Mouse (Mus musculus) CH12.LX (cell line): ENCODE measurements at regions not wholly inside any gene's neighbourhood (a gene's known extent, or its start where the extent isn't known, plus 50 kb on each side); places are given as distances from the start of the nearest gene placed in this dataset.

Source experiments
- DNase-seq: peaks from one replicate; pipeline ENCODE4 v3.0.0-alpha.2; 2013; ENCODE audit errors: extremely low read depth
- H3K27ac ChIP-seq: 2 replicates; pipeline ENCODE4 v1.5.1; 2012; ENCODE audit warnings: low read depth, mild to moderate bottlenecking, control low read depth, moderate library complexity; ENCODE audit not compliant: insufficient read depth
- H3K27me3 ChIP-seq: replicated peaks from 2 replicates; pipeline ENCODE3; 2012; ENCODE audit warnings: inconsistent platforms
- H3K36me3 ChIP-seq, 2 experiments: replicated peaks in 1 of 2; 2 replicates each; pipeline versions ENCODE3 to v1.6.1; 2012; ENCODE audit warnings: inconsistent platforms in 1 of 2, low read length in 1 of 2, mild to moderate bottlenecking in 1 of 2, mixed read lengths in 1 of 2, moderate library complexity in 1 of 2; ENCODE audit not compliant: control insufficient read depth in 1 of 2, insufficient read depth in 1 of 2
- H3K4me1 ChIP-seq, 2 experiments: 2 replicates each; pipeline ENCODE4 v1.6.1; 2012; ENCODE audit warnings: inconsistent platforms in 1 of 2, moderate library complexity in 1 of 2; ENCODE audit not compliant: insufficient read depth in 2 of 2, control insufficient read depth in 1 of 2
- H3K4me2 ChIP-seq: 2 replicates; pipeline ENCODE4 v1.6.1; 2012; ENCODE audit warnings: low read depth, mild to moderate bottlenecking, control low read depth; ENCODE audit not compliant: poor library complexity, insufficient read depth, severe bottlenecking
- H3K4me3 ChIP-seq, 3 experiments: fragments of 150-350 bp in 1 of 3; sonication (generic) in 1 of 3; replicated peaks in 1 of 3; 2 replicates each; pipeline versions ENCODE3 to v1.5.1; 2011 to 2012; ENCODE audit warnings: low read depth in 2 of 3, low read length in 2 of 3, mild to moderate bottlenecking in 2 of 3, moderate library complexity in 2 of 3, control low read depth in 1 of 3, improper control_type of control experiment in 1 of 3, inconsistent platforms in 1 of 3, mixed read lengths in 1 of 3; ENCODE audit not compliant: poor library complexity in 1 of 3
- H3K79me2 ChIP-seq: replicated peaks from 2 replicates; pipeline ENCODE4 v1.6.1; 2012; ENCODE audit warnings: mild to moderate bottlenecking, moderate library complexity; ENCODE audit not compliant: control insufficient read depth, poor library complexity, insufficient read depth, severe bottlenecking; ENCODE audit errors: extremely low read depth
- H3K9ac ChIP-seq: 2 replicates; pipeline ENCODE4 v1.6.1; 2012; ENCODE audit warnings: low read depth, mild to moderate bottlenecking, control low read depth, moderate library complexity; ENCODE audit not compliant: insufficient read depth
- H3K9me3 ChIP-seq: replicated peaks from 2 replicates; pipeline ENCODE3; 2012; ENCODE audit warnings: low read length, inconsistent platforms, mixed read lengths
- BHLHE40 ChIP-seq: IDR thresholded peaks from 2 replicates; pipeline ENCODE4 v1.6.1; 2011; ENCODE audit warnings: mild to moderate bottlenecking, low read depth, low read length, improper control_type of control experiment
- CHD1 ChIP-seq: IDR thresholded peaks from 2 replicates; pipeline ENCODE4 v1.6.1; 2012; ENCODE audit warnings: low read depth, low read length, improper control_type of control experiment, inconsistent platforms
- E2F4 ChIP-seq: IDR thresholded peaks from 2 replicates; pipeline ENCODE4 v1.6.1; 2011; ENCODE audit warnings: low read depth, low read length, improper control_type of control experiment; ENCODE audit not compliant: insufficient replicate concordance
- ELF1 ChIP-seq: IDR thresholded peaks from 2 replicates; pipeline ENCODE4 v1.6.1; 2014; ENCODE audit warnings: low read depth, mild to moderate bottlenecking, inconsistent platforms, low read length, improper control_type of control experiment
- EP300 ChIP-seq: IDR thresholded peaks from 2 replicates; pipeline ENCODE4 v1.6.1; 2011; ENCODE audit warnings: low read length, improper control_type of control experiment
- ETS1 ChIP-seq: conservative IDR thresholded peaks from 2 replicates; pipeline ENCODE4 v1.6.1; 2012; ENCODE audit warnings: low read depth, mild to moderate bottlenecking, inconsistent platforms, low read length, improper control_type of control experiment, moderate library complexity
- GABPA ChIP-seq: IDR thresholded peaks from 2 replicates; pipeline ENCODE4 v1.6.1; 2012; ENCODE audit warnings: low read depth, low read length, improper control_type of control experiment, inconsistent platforms; ENCODE audit not compliant: insufficient replicate concordance
- HCFC1 ChIP-seq: IDR thresholded peaks from 2 replicates; pipeline ENCODE4 v1.6.1; 2012; ENCODE audit warnings: low read depth, mild to moderate bottlenecking, inconsistent platforms, low read length, improper control_type of control experiment
- JUN ChIP-seq: IDR thresholded peaks from 2 replicates; pipeline ENCODE4 v1.6.1; 2011; ENCODE audit warnings: low read depth, mild to moderate bottlenecking, low read length, improper control_type of control experiment, moderate library complexity; ENCODE audit not compliant: insufficient read depth
- JUND ChIP-seq: conservative IDR thresholded peaks from 2 replicates; pipeline ENCODE4 v1.6.1; 2011; ENCODE audit warnings: low read depth, low read length, improper control_type of control experiment
- MAFK ChIP-seq: IDR thresholded peaks from 2 replicates; pipeline ENCODE4 v1.6.1; 2011; ENCODE audit warnings: low read length, improper control_type of control experiment; ENCODE audit not compliant: insufficient replicate concordance
- MAX ChIP-seq: IDR thresholded peaks from 2 replicates; pipeline ENCODE4 v1.6.1; 2011; ENCODE audit warnings: low read length, improper control_type of control experiment
- MXI1 ChIP-seq: IDR thresholded peaks from 2 replicates; pipeline ENCODE4 v1.6.1; 2011; ENCODE audit warnings: mild to moderate bottlenecking, low read depth, low read length, improper control_type of control experiment
- MYC ChIP-seq: IDR thresholded peaks from 2 replicates; pipeline ENCODE4 v1.6.1; 2011; ENCODE audit warnings: low read depth, mild to moderate bottlenecking, improper control_type of control experiment, low read length
- NELFE ChIP-seq: IDR thresholded peaks from 2 replicates; pipeline ENCODE4 v1.6.1; 2011; ENCODE audit warnings: low read depth, low read length, improper control_type of control experiment
- RAD21 ChIP-seq: IDR thresholded peaks from 2 replicates; pipeline ENCODE4 v1.6.1; 2011; ENCODE audit warnings: low read depth, mild to moderate bottlenecking, low read length, improper control_type of control experiment, moderate library complexity
- TCF12 ChIP-seq: IDR thresholded peaks from 2 replicates; pipeline ENCODE4 v1.6.1; 2014; ENCODE audit warnings: low read depth, mild to moderate bottlenecking, inconsistent platforms, low read length, improper control_type of control experiment
- ZKSCAN1 ChIP-seq: IDR thresholded peaks from 2 replicates; pipeline ENCODE4 v1.6.1; 2012; ENCODE audit warnings: low read depth, inconsistent platforms, low read length, improper control_type of control experiment, borderline replicate concordance
- ZMIZ1 ChIP-seq: IDR thresholded peaks from 2 replicates; pipeline ENCODE4 v1.6.1; 2012; ENCODE audit warnings: low read depth, mild to moderate bottlenecking, inconsistent platforms, low read length, improper control_type of control experiment
- dilution Hi-C: fragments of 300-500 bp; cut with MboI; formaldehyde crosslinking; loops from 2 replicates; pipeline ENCODE4 v1.14.3; 2020; ENCODE audit warnings: low sequenced_read_pairs; ENCODE audit not compliant: extremely low pct_unique_long_range_greater_than_20kb, extremely low pct_ligation_motif_present
- in situ Hi-C: fragments of 300-500 bp; cut with MboI; formaldehyde crosslinking; loops from 3 replicates; pipeline ENCODE4 v1.14.3; 2019; ENCODE audit warnings: low sequenced_read_pairs, low pct_ligation_motif_present, low pct_unique_long_range_greater_than_20kb, mixed read lengths

GRCm38 (mm10) chr16:12638971-12639640 lies 470.4 kb upstream of the Ercc4 start:
- dilution Hi-C loops, result no loop called here
- no peaks in the 10 kb centered on the region for H3K4me1 ChIP-seq
- H3K27ac ChIP-seq, result no peak overlapping the region
- no peaks in the 10 kb centered on the region for H3K9me3 ChIP-seq
- no peak overlapping the region for H3K4me2 ChIP-seq
- no peak for DNase-seq
- in situ Hi-C loops, result no loop called here
- no peaks in the 10 kb centered on the region for H3K79me2 ChIP-seq
- TF ChIP-seq CHD1 (no peak), TCF12 (no peak), JUND (no peak), MAX (no peak), ETS1 (no peak), JUN (no peak), GABPA (no peak), NELFE (no peak), ZKSCAN1 (no peak)
- no peak overlapping the region for H3K4me3 ChIP-seq
- H3K9ac ChIP-seq, result no peak overlapping the region
- H3K27me3 ChIP-seq, result peaks cover 75% of the 10 kb centered on the region
- no peaks in the 10 kb centered on the region for H3K36me3 ChIP-seq

- no peak overlapping the region for H3K9ac ChIP-seq
- TF ChIP-seq JUND, result no peak
- TF ChIP-seq EP300, result no peak
- no peak for TF ChIP-seq HCFC1
- no peak for TF ChIP-seq MAFK
- no peak for TF ChIP-seq RAD21
- no peak for TF ChIP-seq JUN
- TF ChIP-seq MYC, result no peak
- no peak for TF ChIP-seq ZMIZ1
- no peak for TF ChIP-seq CHD1
- TF ChIP-seq ZKSCAN1, result no peak
- TF ChIP-seq BHLHE40, result no peak
- TF ChIP-seq E2F4, result no peak
- no peak for TF ChIP-seq MAX
- no peak for TF ChIP-seq ELF1
- no peak for TF ChIP-seq GABPA
- no peak for TF ChIP-seq MXI1
- TF ChIP-seq, all 38 proteins: peak for 0
- H3K4me2 ChIP-seq, result no peak overlapping the region
- H3K27ac ChIP-seq, result no peak overlapping the region
- no peaks in the 10 kb centered on the region for H3K36me3 ChIP-seq
- H3K4me3 ChIP-seq, result no peak overlapping the region
- no peak for DNase-seq
- no peaks in the 10 kb centered on the region for H3K9me3 ChIP-seq
- dilution Hi-C loops (no loop called here), in situ Hi-C loops (no loop called here)
- H3K4me1 ChIP-seq, result no peaks in the 10 kb centered on the region
- H3K27me3 ChIP-seq, result peaks cover 76% of the 10 kb centered on the region
- no peaks in the 10 kb centered on the region for H3K79me2 ChIP-seq
These were observed 466.4 kb upstream of the Ercc4 start for GRCm38 (mm10) chr16:12643053-12643452.
